Mouse (Mus musculus): Measurements from ENCODE around the gene Map4k1. TPM values are rescaled to one million over a fixed set of nuclear protein-coding genes. Genes with fewer than 3 reads are reported as not detected.

The Map4k1 gene
- polyA plus RNA-seq, 1 experiment from 2014 or later = 11.4 TPM

Small RNA genes lying within 50 kb of the gene (microRNA-seq; reads per million reads assigned to microRNA genes)
- gene Gm44408 = not detected

Other genes with a start within 250 kb of the Map4k1 start
- gene Mrps12, start 240.2 kb upstream of the Map4k1 start, polyA plus RNA-seq (2015; fragmentation: Nextera tagmentation; extraction: Ambion mirVana) = 96.7 and 106 TPM in 2 replicates
- gene Sars2, start 240.1 kb upstream of the Map4k1 start, polyA plus RNA-seq (2015; fragmentation: Nextera tagmentation; extraction: Ambion mirVana) = 18.3 and 18.7 TPM in 2 replicates
- gene Ccer2, start 225.9 kb upstream of the Map4k1 start, polyA plus RNA-seq (2015; fragmentation: Nextera tagmentation; extraction: Ambion mirVana) = 0.36 and 0.50 TPM in 2 replicates
- gene Sirt2, start 215.3 kb upstream of the Map4k1 start, polyA plus RNA-seq (2015; fragmentation: Nextera tagmentation; extraction: Ambion mirVana) = 125 and 129 TPM in 2 replicates
- 65.8 and 66.5 TPM in 2 replicates for gene Nfkbib, start 214.5 kb upstream of the Map4k1 start, polyA plus RNA-seq (2015; fragmentation: Nextera tagmentation; extraction: Ambion mirVana)
- gene Rinl, start 193.1 kb upstream of the Map4k1 start, polyA plus RNA-seq (2015; fragmentation: Nextera tagmentation; extraction: Ambion mirVana) = 2.4 and 3.3 TPM in 2 replicates
- 175 and 176 TPM in 2 replicates for gene Hnrnpl, start 173.5 kb upstream of the Map4k1 start, polyA plus RNA-seq (2015; fragmentation: Nextera tagmentation; extraction: Ambion mirVana)
- gene Ech1, start 156.8 kb upstream of the Map4k1 start, polyA plus RNA-seq (2015; fragmentation: Nextera tagmentation; extraction: Ambion mirVana) = 92.7 and 94.7 TPM in 2 replicates
- 5.6 and 8.2 TPM in 2 replicates for gene Lgals4, start 148.2 kb upstream of the Map4k1 start, polyA plus RNA-seq (2015; fragmentation: Nextera tagmentation; extraction: Ambion mirVana)
- gene Lgals7, start 118.2 kb upstream of the Map4k1 start, polyA plus RNA-seq (2015; fragmentation: Nextera tagmentation; extraction: Ambion mirVana) = 7.8 and 9.2 TPM in 2 replicates
- gene Capn12, start 100.6 kb upstream of the Map4k1 start, polyA plus RNA-seq (2015; fragmentation: Nextera tagmentation; extraction: Ambion mirVana) = 0.33 and 0.52 TPM in 2 replicates
- 140 and 143 TPM in 2 replicates for gene Actn4, start 19.7 kb upstream of the Map4k1 start, polyA plus RNA-seq (2015; fragmentation: Nextera tagmentation; extraction: Ambion mirVana)
- gene Eif3k, start 186 bp upstream of the Map4k1 start, polyA plus RNA-seq (2015; fragmentation: Nextera tagmentation; extraction: Ambion mirVana) = 269 and 284 TPM in 2 replicates
- gene Ryr1, start 143.1 kb downstream of the Map4k1 start, polyA plus RNA-seq (2015; fragmentation: Nextera tagmentation; extraction: Ambion mirVana) = 11.8 and 12.4 TPM in 2 replicates
- gene Rasgrp4, start 152.8 kb downstream of the Map4k1 start, polyA plus RNA-seq (2015; fragmentation: Nextera tagmentation; extraction: Ambion mirVana) = 0.90 and 0.95 TPM in 2 replicates
- 21.8 and 27.9 TPM in 2 replicates for gene Fam98c, start 174.2 kb downstream of the Map4k1 start, polyA plus RNA-seq (2015; fragmentation: Nextera tagmentation; extraction: Ambion mirVana)
- 0.37 and 1.1 TPM in 2 replicates for gene Ggn, start 188.2 kb downstream of the Map4k1 start, polyA plus RNA-seq (2015; fragmentation: Nextera tagmentation; extraction: Ambion mirVana)
- gene Spred3, start 188.4 kb downstream of the Map4k1 start, polyA plus RNA-seq (2015; fragmentation: Nextera tagmentation; extraction: Ambion mirVana) = 11.3 and 11.5 TPM in 2 replicates
- gene Psmd8, start 198.7 kb downstream of the Map4k1 start, polyA plus RNA-seq (2015; fragmentation: Nextera tagmentation; extraction: Ambion mirVana) = 282 and 290 TPM in 2 replicates
- 4.2 and 5.3 TPM in 2 replicates for gene Catsperg1, start 232.0 kb downstream of the Map4k1 start, polyA plus RNA-seq (2015; fragmentation: Nextera tagmentation; extraction: Ambion mirVana)

Measured in midbrain, embryonic 15.5 days (tissue).